Mouse (Mus musculus): Measurements from ENCODE around the gene Siva1.

DNA sequence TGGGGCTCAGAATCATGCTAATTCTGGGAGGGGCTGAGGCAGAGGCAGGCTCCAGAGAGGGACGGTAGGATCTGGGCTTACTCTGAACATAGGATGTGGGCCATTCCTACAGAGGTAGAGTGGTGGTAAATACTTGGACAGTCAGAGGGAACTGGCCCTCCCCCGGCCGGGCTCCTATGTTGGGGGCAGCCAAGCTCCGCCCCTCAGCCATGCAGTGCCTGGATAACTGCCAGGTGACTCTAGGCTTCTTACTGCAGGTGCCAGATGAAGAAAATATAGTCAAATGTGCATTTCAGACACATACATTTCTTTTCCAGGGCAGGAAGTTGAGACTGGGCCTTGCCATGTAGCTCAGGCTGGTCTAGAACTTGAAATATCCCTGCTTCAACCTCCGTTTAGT is 32.6 kb downstream of the Siva1 start:
- TF ChIP-seq CTCF (IDR thresholded peaks at IDR 0.05; ENCODE audit: low read depth, low read length), result no peak
- no peak for TF ChIP-seq POLR2AphosphoS5 (IDR thresholded peaks at IDR 0.05; ENCODE audit: insufficient replicate concordance, low read depth, low read length)
